Comparison of ENCODE assay signal across 30 mouse cellular contexts in the genomic region with DNA sequence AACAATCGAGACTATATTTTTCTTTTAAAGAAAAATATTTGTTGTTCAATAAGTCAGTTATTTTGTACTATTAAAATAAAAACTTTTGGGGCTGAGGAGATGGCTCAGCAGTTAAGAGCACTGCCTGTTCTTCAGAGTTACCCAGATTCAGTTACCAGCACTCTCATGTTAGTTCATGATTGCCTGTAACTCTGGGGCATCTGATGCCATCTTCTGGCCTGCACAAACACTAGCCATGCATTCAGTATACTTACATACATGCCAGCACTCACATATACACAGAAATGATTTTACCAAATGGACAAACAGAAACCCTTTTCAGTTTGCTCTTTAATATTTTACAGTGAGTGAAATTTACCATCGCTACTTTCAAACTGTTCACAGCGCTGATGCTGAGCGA. TPM values are rescaled to one million over a fixed set of nuclear protein-coding genes. Genes with fewer than 3 reads are reported as not detected.
DNase-seq lines count a peak whose midpoint lies in the region; TF ChIP-seq lines count a peak whose summit lies in the region.
"Had no signal": no experiment of that assay in that cellular context is flagged by ENCODE, and none has a peak within 500 bp of the region (broad histone marks: within the 10 kb centered on the region; RNA-seq: fewer than 3 reads in every experiment).

No protein-coding gene starts in this region.

- no peak for TF ChIP-seq EP300 in MEL (IDR thresholded peaks at IDR 0.05; ENCODE audit: low read depth in 1 of 2, low read length in 2 of 2)

- no peak overlapping the region for H3K27ac ChIP-seq in layer of hippocampus, adult 2 months
- no peak overlapping the region for H3K27ac ChIP-seq in MEL (ENCODE audit: control insufficient read depth, low read depth, low read length)
- H3K27ac ChIP-seq: hindbrain, embryonic 10.5 days; intestine, embryonic 15.5 days; liver, embryonic 13.5 days; midbrain, embryonic 10.5 days had no signal

- no peaks in the 10 kb centered on the region for H3K79me2 ChIP-seq in MEL (ENCODE audit: control insufficient read depth, insufficient read depth, low read length, poor library complexity)

- no peaks in the 10 kb centered on the region for H3K27me3 ChIP-seq in MEL (ENCODE audit: control insufficient read depth in 1 of 2, insufficient read depth in 2 of 2, low read length in 2 of 2)
- H3K27me3 ChIP-seq: intestine, embryonic 15.5 days; liver, embryonic 13.5 days had no signal

- DNase-seq in layer of hippocampus, adult 2 months (ENCODE audit: low spot score in 2 of 2) = no peak
- no peak for DNase-seq in layer of hippocampus, adult 11-12 months (ENCODE audit: low spot score)
- DNase-seq in A20 (ENCODE audit: low read depth, low spot score) (peak; percentile 31), MEL (ENCODE audit: low read depth, low spot score) (no peak)
- peak; percentile 13 for DNase-seq in skeletal muscle tissue, adult 2 months (ENCODE audit: low read depth, low spot score)
- DNase-seq in adrenal gland, postnatal 14 days = no peak
- DNase-seq in adrenal gland, postnatal 4 days (ENCODE audit: low spot score in 2 of 2) = no peak
- DNase-seq: adrenal gland, postnatal 10 days; cerebellum, adult 2 months; cerebellum, postnatal 14 days; gastrocnemius, postnatal 36 days; heart, postnatal 14 days; kidney, adult 8-10 months; kidney, postnatal 10 days; left cerebral cortex, postnatal 4 days; liver, embryonic 13.5 days; lung, adult 2 months; lung, postnatal 14 days; right cerebral cortex, postnatal 25 days; spleen, adult 18-20 months; thymus, adult 18-20 months; thymus, postnatal 25 days had no signal

- H3K9ac ChIP-seq in MEL (ENCODE audit: control insufficient read depth, low read depth, low read length, poor library complexity, severe bottlenecking) = no peak overlapping the region
- H3K9ac ChIP-seq: intestine, embryonic 15.5 days; liver, embryonic 13.5 days had no signal

- H3K4me3 ChIP-seq in layer of hippocampus, adult 2 months = no peak overlapping the region
- H3K4me3 ChIP-seq in MEL (ENCODE audit: control insufficient read depth in 1 of 2, insufficient read depth in 1 of 2, low read depth in 2 of 2, low read length in 2 of 2) = no peak overlapping the region
- H3K4me3 ChIP-seq: hindbrain, embryonic 10.5 days; intestine, embryonic 15.5 days; liver, embryonic 13.5 days; midbrain, embryonic 10.5 days had no signal

- TF ChIP-seq CTCF in layer of hippocampus, adult 2 months (conservative IDR thresholded peaks at IDR 0.05) = peak; percentile 32
- TF ChIP-seq CTCF in MEL (IDR thresholded peaks at IDR 0.05 in 2 of 3, conservative IDR thresholded peaks at IDR 0.05 in 1 of 3; ENCODE audit: control insufficient read depth in 1 of 3, insufficient read depth in 1 of 3, low read depth in 2 of 3, low read length in 3 of 3, poor library complexity in 1 of 3, severe bottlenecking in 1 of 3) = no peak

- no peak for TF ChIP-seq POLR2A in MEL (IDR thresholded peaks at IDR 0.05; ENCODE audit: control insufficient read depth in 1 of 2, insufficient read depth in 1 of 2, low read depth in 1 of 2, low read length in 2 of 2, poor library complexity in 1 of 2)

- H3K4me1 ChIP-seq in MEL (ENCODE audit: control insufficient read depth in 1 of 2, insufficient read depth in 2 of 2, low read length in 2 of 2) = no peaks in the 10 kb centered on the region
- H3K4me1 ChIP-seq: hindbrain, embryonic 10.5 days; intestine, embryonic 15.5 days; liver, embryonic 13.5 days; midbrain, embryonic 10.5 days had no signal

- no peaks in the 10 kb centered on the region for H3K9me3 ChIP-seq in MEL (replicated peaks; ENCODE audit: insufficient read depth, low read length)
- H3K9me3 ChIP-seq: intestine, embryonic 15.5 days; liver, embryonic 13.5 days had no signal

- no peaks in the 10 kb centered on the region; a peak in 1 of 4 replicates for H3K36me3 ChIP-seq in MEL (ENCODE audit: control insufficient read depth in 1 of 2, insufficient read depth in 2 of 2, low read length in 2 of 2)
- H3K36me3 ChIP-seq: intestine, embryonic 15.5 days; liver, embryonic 13.5 days had no signal

- TF ChIP-seq RAD21 in MEL (IDR thresholded peaks at IDR 0.05; ENCODE audit: low read depth, low read length) = peak; percentile 6

TF ChIP-seq in MEL, 35 proteins besides CTCF, POLR2A, EP300 and RAD21:
- TF ChIP-seq MYC (IDR thresholded peaks at IDR 0.05; ENCODE audit: low read depth, low read length) (no peak), SMC3 (IDR thresholded peaks at IDR 0.05; ENCODE audit: low read depth, low read length) (peak; percentile 29)
TF ChIP-seq in MEL: peak in this region for 1.

RNA-seq across cellular contexts. Expression of a gene that starts 45.7 kb away (rescaled TPM):
- not detected for total RNA-seq in layer of hippocampus, adult 2 months (2021)
- total RNA-seq in MEL (2012; rRNA removed) = 0.69 and 1.1 TPM in 2 replicates
- under 1 TPM in 1 of 2 experiments, not detected in 1; 0.70 TPM for polyA plus RNA-seq in MEL (2012; ENCODE audit: insufficient read depth in 1 of 2, insufficient read length in 2 of 2, low read depth in 1 of 2, low replicate concordance in 2 of 2, missing spikeins in 1 of 2)
- total RNA-seq in adrenal gland, postnatal 14 days (2021) = 0.78 and 1.5 TPM in 2 replicates
- 1 to 10 TPM; 1.8 to 1.9 TPM for total RNA-seq in adrenal gland, postnatal 4 days (2021)
- total RNA-seq: gastrocnemius, adult 18-20 months; gastrocnemius, postnatal 36 days; heart, postnatal 14 days; layer of hippocampus, adult 18-20 months; layer of hippocampus, postnatal 14 days; megakaryocyte progenitor cell, adult 5-6 weeks; neutrophil, adult 5-6 weeks had no signal

RNA-seq across cellular contexts. Expression of a gene that starts 46.4 kb away (rescaled TPM):
- total RNA-seq in layer of hippocampus, adult 2 months (2021) = 10 to 100 TPM; 32.9 to 34.9 TPM
- total RNA-seq in MEL (2012; rRNA removed) = 8.5 and 9.4 TPM in 2 replicates
- polyA plus RNA-seq in MEL (2012; ENCODE audit: insufficient read depth in 1 of 2, insufficient read length in 2 of 2, low read depth in 1 of 2, low replicate concordance in 2 of 2, missing spikeins in 1 of 2) = 10 to 100 TPM in 1 of 2 experiments, not detected in 1; 11.2 TPM
- total RNA-seq in adrenal gland, postnatal 14 days (2021) = 18.1 and 20.0 TPM in 2 replicates
- total RNA-seq in adrenal gland, postnatal 4 days (2021) = 10 to 100 TPM; 23.6 to 27.4 TPM

Comparison
In these comparisons a context has a peak if more than half of its experiments do, and no peak if none do; other contexts are left out.
1. DNase-seq: peak in A20 (single experiment) and skeletal muscle tissue, adult 2 months (single experiment); none in layer of hippocampus, adult 2 months (0 of 2), layer of hippocampus, adult 11-12 months (single experiment), MEL (single experiment), adrenal gland, postnatal 14 days (single experiment) and adrenal gland, postnatal 4 days (0 of 2).